Mouse (Mus musculus): ENCODE measurements around the gene Ndufab1. TPM values are rescaled to one million over a fixed set of nuclear protein-coding genes. Genes with fewer than 3 reads are reported as not detected.
A peak's percentile ranks its signal among the peaks of the same experiment; 100 is the strongest.

The Ndufab1 gene
- 45.1 and 129 TPM in 2 replicates for total RNA-seq (2017)

GRCm38 (mm10) chr7:122101747-122102244, at the start of gene Ndufab1:
Ndufab1 (minus strand) TSS chr7:122101886.
- peak; percentile 96 for ATAC-seq (replicated peaks; ENCODE audit: low read depth, poor library complexity, severe bottlenecking)

GRCm38 (mm10) chr7:122140991-122141390, 39.3 kb upstream of the Ndufab1 start:
- no peak for ATAC-seq (replicated peaks; ENCODE audit: low read depth, poor library complexity, severe bottlenecking)

DNA sequence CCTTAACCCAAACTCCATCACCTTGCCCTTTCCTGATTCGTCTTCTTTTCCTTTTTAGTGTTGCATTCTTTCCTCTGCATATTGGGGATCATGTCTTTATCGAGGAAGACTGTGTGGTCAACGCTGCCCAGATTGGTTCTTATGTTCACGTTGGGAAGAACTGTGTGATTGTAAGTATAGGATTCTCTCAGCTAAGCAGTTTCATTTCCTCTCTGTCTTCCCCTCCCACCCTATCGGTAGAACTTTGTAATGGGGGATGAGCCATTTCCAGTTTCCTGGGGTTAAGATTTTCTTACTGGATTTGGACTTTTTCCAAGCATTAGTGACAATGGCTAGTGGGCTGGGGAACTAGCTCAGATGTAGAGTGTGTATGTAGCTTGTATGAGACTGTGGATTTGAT, 36.5 kb upstream of the Ndufab1 start:
- ATAC-seq (replicated peaks; ENCODE audit: low read depth, poor library complexity, severe bottlenecking): no peak

DNA sequence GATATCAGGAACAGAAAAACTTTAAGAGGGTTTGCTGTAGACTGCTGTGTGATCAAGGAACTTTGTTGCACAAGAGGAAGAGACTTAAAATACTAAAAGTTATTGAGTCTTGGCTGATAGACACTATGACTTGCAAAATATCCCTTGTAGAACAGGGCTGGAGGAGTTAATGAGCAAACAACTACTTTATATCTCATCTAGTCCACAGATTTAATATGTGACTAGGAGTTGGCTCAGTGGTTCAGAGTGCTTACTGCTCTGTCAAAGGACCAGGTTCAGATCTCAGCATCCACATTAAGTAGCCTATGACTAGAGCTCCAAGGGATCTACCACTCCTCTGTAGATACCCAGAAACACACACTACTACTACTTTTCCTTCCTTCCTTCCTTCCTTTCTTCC, 35.4 kb upstream of the Ndufab1 start:
- no peak for ATAC-seq (replicated peaks; ENCODE audit: low read depth, poor library complexity, severe bottlenecking)

GRCm38 (mm10) chr7:122135070-122135469, 33.4 kb upstream of the Ndufab1 start:
- no peak for ATAC-seq (replicated peaks; ENCODE audit: low read depth, poor library complexity, severe bottlenecking)

GRCm38 (mm10) chr7:122133338-122133625, 31.6 kb upstream of the Ndufab1 start:
- ATAC-seq (replicated peaks; ENCODE audit: low read depth, poor library complexity, severe bottlenecking): no peak

DNA sequence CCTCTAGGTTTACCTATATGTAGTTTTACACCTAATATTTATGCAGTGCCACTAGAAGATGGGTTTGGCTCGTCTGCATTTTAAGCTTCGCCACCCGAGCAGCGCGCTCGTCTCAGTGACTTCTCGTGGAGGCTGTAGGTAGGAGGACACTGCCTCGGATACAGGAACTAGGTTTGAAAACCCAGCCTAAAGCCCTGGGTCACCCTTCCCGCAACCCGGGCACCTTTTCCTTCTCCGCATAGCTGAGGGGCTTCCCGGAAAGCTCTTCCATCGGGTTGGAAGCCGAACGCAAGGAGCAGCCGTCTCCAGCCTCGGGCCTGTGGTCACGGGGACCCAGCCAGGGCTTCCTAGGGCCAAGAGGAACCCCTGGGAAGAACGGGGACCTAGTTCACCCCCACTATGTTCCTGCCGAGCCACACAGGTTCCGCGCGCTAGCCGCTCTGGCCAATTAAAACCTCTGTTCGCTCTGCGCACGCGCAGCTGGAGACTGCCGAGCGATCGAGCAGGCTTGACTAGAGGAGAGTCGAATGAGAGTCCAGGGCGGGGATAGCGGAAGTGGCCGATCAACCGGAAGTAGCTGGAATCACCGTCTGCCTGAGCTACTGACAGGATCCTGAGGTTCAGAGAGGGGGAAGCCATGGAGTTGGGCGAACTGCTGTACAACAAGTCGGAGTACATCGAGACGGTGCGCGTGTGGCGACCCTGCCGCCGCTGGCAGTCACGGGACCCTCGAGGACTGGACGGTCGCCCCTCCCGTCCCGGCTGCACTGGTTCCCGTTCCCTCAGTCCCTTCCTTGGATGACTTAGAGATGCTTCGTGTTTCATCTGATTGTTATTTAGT, 31.0 kb upstream of the Ndufab1 start, which contains the start of the genes Palb2 and Dctn5:
TSS of gene Palb2 (minus strand) at position 489 of the 841 bp plus-strand sequence.
TSS of gene Dctn5 (plus strand) at position 545 of the 841 bp plus-strand sequence.
- peak; percentile 96 for ATAC-seq (replicated peaks; ENCODE audit: low read depth, poor library complexity, severe bottlenecking)

- ATAC-seq (replicated peaks; ENCODE audit: low read depth, poor library complexity, severe bottlenecking): no peak
Observed at GRCm38 (mm10) chr7:122131834-122132233, 30.1 kb upstream of the Ndufab1 start.

DNA sequence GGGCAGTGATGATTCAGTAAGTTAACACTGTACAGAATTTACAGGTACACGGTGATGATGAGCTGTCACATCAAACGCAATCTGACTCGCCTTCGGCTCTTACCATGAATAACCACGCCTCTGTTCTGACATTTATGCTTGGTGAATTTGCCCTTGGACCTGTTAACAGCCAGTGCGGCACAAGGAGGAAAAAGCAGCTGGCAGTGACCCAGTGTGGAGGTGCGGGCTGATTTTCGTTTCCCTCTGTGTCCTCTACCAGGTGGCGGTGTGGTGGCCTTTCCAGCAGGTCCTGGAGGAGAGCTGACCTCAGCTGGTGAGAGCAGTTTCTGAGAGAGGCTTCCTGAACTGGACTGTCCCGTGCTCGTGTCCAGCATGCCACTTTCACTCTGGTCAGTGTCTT, 25.3 kb upstream of the Ndufab1 start:
- ATAC-seq (replicated peaks; ENCODE audit: low read depth, poor library complexity, severe bottlenecking): no peak

GRCm38 (mm10) chr7:122125636-122126035, 23.9 kb upstream of the Ndufab1 start:
- no peak for ATAC-seq (replicated peaks; ENCODE audit: low read depth, poor library complexity, severe bottlenecking)

- no peak for ATAC-seq (replicated peaks; ENCODE audit: low read depth, poor library complexity, severe bottlenecking)
Observed at GRCm38 (mm10) chr7:122123518-122123917, 21.8 kb upstream of the Ndufab1 start.

DNA sequence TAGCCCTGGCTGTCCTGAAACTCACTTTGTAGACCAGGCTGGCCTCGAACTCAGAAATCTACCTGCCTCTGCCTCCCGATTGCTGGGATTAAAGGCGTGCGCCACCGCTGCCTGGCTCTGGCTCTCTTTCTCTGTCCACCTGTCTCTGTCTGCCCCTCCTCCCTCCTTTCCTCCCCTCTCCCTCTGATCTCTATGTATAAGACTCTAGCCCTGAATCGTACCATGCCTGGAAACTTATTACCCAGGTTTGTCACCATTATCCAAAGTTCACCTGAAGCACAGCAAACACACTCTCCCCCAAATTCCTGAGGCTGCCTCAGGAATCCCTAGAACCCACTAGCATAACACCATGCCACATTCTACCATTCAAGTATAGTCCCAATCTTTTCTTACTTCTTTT, 6.5 kb upstream of the Ndufab1 start:
- no peak for ATAC-seq (replicated peaks; ENCODE audit: low read depth, poor library complexity, severe bottlenecking)

DNA sequence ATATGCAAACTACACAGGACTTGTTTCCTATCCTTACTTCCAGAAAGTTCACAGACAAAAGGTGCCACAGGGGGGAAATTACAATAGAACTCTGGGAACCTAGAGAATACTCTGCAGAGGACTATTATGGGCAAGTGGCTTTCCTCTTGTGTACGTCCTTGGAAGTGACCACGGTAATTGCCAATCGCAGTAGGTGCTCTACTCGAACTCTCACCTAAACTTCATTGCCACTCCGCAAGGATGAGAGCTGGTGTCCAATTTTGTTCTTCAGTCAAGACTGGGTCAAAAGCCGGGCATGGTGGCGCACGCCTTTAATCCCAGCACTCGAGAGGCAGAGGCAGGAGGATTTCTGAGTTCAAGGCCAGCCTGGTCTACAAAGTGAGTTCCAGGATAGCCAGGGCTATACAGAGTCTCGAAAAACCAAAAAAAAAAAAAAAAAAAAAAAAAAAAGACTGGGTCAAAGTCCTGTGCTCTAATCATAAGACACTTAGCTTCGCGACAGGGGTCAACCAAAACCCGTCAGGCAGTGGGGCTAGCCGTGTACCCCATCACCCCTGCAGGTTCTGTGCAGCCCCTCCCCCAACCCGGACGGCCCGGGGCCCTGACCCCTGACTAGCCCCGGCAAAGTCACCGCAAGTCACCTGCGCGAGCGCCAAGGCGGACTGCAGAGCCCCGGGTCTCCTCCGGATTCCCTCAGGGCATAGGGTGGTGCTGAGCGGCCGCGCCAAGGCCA, 506 bp downstream of the Ndufab1 start:
- ATAC-seq (replicated peaks; ENCODE audit: low read depth, poor library complexity, severe bottlenecking): 0 out of 2 replicates have a peak, but pooled peaks have one; percentile 6

DNA sequence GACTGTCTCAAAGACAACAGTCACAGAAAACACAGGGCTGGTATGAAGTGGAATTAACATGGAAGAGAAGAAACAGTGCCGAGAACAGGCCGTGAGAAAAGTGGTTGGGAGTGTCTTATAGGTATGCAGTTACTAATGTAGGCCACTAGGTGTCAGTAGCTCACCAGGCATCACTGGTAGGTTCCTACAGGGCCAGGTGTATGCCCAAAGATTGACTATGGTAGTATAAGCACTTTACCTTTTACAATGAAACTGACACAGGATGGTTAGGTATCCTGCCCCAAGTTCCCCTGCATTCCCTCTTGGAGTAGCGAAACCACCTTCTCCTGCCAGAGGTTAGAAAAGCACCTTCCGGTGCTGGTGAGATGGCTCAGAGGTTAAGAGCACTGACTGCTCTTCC, 2.5 kb downstream of the Ndufab1 start:
- ATAC-seq (replicated peaks; ENCODE audit: low read depth, poor library complexity, severe bottlenecking): peak; percentile 71

DNA sequence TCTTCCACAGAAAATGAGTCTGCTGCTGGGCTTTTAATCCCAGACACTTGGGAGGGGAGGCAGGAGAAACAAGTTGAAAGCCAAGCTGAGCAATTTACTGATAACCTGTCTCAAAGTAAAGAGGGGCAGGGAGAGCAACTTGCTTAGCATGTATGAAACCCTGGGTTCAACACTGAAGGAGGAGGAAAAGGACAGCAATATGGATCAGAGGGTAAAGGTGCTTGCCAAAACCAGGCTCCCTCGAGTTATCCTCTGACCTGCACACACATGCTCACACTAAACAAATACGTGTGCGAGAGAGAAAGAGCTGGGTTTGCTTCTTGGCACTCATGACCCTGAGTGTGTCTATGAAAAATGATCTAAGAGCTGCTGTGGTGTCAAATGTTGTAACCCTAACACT, 3.7 kb downstream of the Ndufab1 start:
- ATAC-seq (replicated peaks; ENCODE audit: low read depth, poor library complexity, severe bottlenecking): no peak

DNA sequence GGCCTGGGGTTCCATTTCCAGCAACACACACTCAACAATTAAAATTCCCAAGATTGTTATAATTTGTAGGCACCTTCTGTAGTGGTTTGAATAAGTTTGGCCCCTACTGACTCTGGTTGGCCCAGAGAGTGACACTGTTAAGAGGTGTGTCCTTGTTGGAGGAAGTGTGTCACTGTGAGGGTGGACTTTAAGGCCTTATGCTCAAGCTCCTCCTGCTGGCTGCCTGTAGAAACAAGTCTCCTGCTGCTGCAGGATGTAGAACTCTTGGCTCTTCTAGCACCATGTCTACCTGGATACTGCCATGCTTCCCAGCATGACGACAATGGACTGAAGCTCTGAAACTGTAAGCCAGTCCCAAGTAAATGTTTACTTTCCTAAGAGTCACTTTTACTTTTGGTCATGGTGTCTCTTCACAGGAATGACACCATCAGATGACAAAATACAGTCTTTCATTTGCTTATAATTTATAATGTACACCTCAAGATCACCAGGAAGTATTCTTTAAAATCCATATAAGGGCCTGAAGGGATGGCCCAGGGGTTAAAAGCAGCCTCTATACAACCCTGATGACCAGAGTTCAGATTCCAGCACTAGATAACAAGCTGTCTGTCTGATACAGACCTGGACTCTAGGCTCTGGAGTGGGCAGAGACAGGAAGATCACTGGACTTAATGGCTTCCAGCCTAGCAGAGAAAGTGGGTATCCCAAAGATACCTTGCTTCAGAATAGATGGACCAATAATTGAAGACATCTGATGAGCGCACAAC, 6.9 kb downstream of the Ndufab1 start:
- ATAC-seq (replicated peaks; ENCODE audit: low read depth, poor library complexity, severe bottlenecking): peak; percentile 70

DNA sequence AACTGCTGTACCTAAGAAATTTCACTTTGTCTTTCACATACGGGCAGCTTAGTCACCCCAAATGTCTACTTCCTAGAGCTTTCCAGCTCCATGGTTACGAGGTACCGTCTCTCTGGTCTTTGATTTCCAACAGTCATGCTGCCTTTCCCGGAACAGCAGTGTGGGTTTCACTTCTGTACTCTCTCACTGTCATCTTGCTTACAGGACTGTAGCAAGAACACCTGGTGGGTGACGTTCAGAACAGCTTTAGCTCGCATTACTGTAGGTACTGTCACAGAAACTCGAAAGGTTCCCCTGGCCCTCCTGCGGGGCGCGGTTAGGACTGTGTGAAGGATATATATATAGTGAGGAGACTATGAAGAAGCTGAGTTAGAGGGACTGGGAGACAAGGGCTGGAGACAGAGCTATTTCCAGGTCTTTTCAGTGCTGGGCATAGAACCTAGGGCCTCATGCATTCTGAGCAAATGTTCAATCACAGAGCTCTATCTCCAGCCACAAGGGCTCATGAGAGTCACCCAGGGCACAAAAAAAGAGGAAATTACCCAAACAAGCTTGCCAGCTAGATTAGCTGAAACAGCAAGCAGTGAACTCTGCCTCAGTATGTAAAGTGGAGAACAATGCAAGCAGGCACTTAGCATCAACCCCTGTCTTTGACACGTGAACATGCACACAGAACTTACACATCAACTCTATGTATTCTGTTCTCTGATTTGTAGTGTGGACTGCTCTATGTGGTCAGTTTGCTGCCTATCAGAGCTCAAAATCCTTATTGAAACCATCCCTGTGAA, 14.3 kb downstream of the Ndufab1 start:
- ATAC-seq (replicated peaks; ENCODE audit: low read depth, poor library complexity, severe bottlenecking): no peak

GRCm38 (mm10) chr7:122081071-122081470, 20.6 kb downstream of the Ndufab1 start:
- peak; percentile 50; the same call in 1 of the 2 replicates for ATAC-seq (replicated peaks; ENCODE audit: low read depth, poor library complexity, severe bottlenecking)

GRCm38 (mm10) chr7:122079798-122080554, 21.7 kb downstream of the Ndufab1 start:
- ATAC-seq (replicated peaks; ENCODE audit: low read depth, poor library complexity, severe bottlenecking): no peak

Measured in common myeloid progenitor, adult 5-6 weeks (primary cell).